Mouse (Mus musculus) thymus, postnatal 14 days (tissue): ENCODE data around the gene Cyp3a13.
A peak's percentile ranks its signal among the peaks of the same experiment; 100 is the strongest.
"Not testable (repeated sequence)": the region's sequence is repeated elsewhere in the genome, so short reads cannot be mapped to it uniquely, and the experiment has no call there.

ENCODE experiments used
- DNase-seq: peaks from one replicate; pipeline ENCODE4 v3.0.0; 2021

The Cyp3a13 gene

GRCm38 (mm10) chr5:137921532-137921931 is at the start of gene Cyp3a13:
Gene Cyp3a13, minus strand, starts transcription at chr5:137921619.
- no peak for DNase-seq

GRCm38 (mm10) chr5:137966492-137966891 is 45.1 kb upstream of the Cyp3a13 start:
- no peak for DNase-seq

GRCm38 (mm10) chr5:137962945-137963344 is 41.5 kb upstream of the Cyp3a13 start, which contains the start of gene Gjc3:
Gene Gjc3, minus strand, starts transcription at chr5:137963098.
- no peak for DNase-seq

GRCm38 (mm10) chr5:137956404-137956803 is 35.0 kb upstream of the Cyp3a13 start:
- no peak for DNase-seq

GRCm38 (mm10) chr5:137951218-137951617 is 29.8 kb upstream of the Cyp3a13 start:
- DNase-seq = peak; percentile 5

GRCm38 (mm10) chr5:137947303-137947702 is 25.9 kb upstream of the Cyp3a13 start:
- DNase-seq = no peak

GRCm38 (mm10) chr5:137943133-137943532 is 21.7 kb upstream of the Cyp3a13 start:
- DNase-seq = no peak

GRCm38 (mm10) chr5:137940948-137941347 is 19.5 kb upstream of the Cyp3a13 start:
- no peak for DNase-seq

- no peak for DNase-seq
Observed at GRCm38 (mm10) chr5:137937238-137937637, 15.8 kb upstream of the Cyp3a13 start.

- DNase-seq = no peak
Observed at GRCm38 (mm10) chr5:137936486-137936885, 15.1 kb upstream of the Cyp3a13 start.

GRCm38 (mm10) chr5:137933934-137934333 is 12.5 kb upstream of the Cyp3a13 start:
- DNase-seq = not testable (repeated sequence)

- DNase-seq = no peak
Observed at GRCm38 (mm10) chr5:137928439-137928838, 7.0 kb upstream of the Cyp3a13 start.

- DNase-seq = no peak
Observed at GRCm38 (mm10) chr5:137922171-137922570, 752 bp upstream of the Cyp3a13 start.

- no peak for DNase-seq
Observed at GRCm38 (mm10) chr5:137915550-137915949, 5.9 kb downstream of the Cyp3a13 start.

- DNase-seq = no peak
Observed at GRCm38 (mm10) chr5:137914508-137914907, 6.9 kb downstream of the Cyp3a13 start.

GRCm38 (mm10) chr5:137909564-137910262 is 11.7 kb downstream of the Cyp3a13 start:
- no peak for DNase-seq

- DNase-seq = no peak
Observed at GRCm38 (mm10) chr5:137897812-137898211, 23.6 kb downstream of the Cyp3a13 start.

- DNase-seq = no peak
Observed at GRCm38 (mm10) chr5:137892954-137893353, 28.5 kb downstream of the Cyp3a13 start.

GRCm38 (mm10) chr5:137887666-137888065 is 33.8 kb downstream of the Cyp3a13 start:
- DNase-seq = no peak

- DNase-seq = peak; percentile 34
Observed at GRCm38 (mm10) chr5:137885894-137886293, 35.5 kb downstream of the Cyp3a13 start.

- no peak for DNase-seq
Observed at GRCm38 (mm10) chr5:137883345-137883744, 38.1 kb downstream of the Cyp3a13 start.

GRCm38 (mm10) chr5:137882922-137883321 is 38.5 kb downstream of the Cyp3a13 start:
- no peak for DNase-seq

- peak; percentile 45 for DNase-seq
Observed at GRCm38 (mm10) chr5:137877860-137878259, 43.6 kb downstream of the Cyp3a13 start.

GRCm38 (mm10) chr5:137875054-137875453 is 46.4 kb downstream of the Cyp3a13 start:
- no peak for DNase-seq

- not testable (repeated sequence) for DNase-seq
Observed at GRCm38 (mm10) chr5:137872381-137872702, 49.1 kb downstream of the Cyp3a13 start.
